Mouse (Mus musculus) embryonic facial prominence, embryonic 12.5 days (tissue): ENCODE data around the gene Ten1. TPM values are rescaled to one million over a fixed set of nuclear protein-coding genes. Genes with fewer than 3 reads are reported as not detected.

Experiments
- ATAC-seq: fragments of 200-750 bp; cut with Nextera tagmentation; 2 replicates; pipeline ENCODE4 v1.8.0; 2017; ENCODE audit not compliant: insufficient number of reproducible peaks, insufficient read depth, low FRiP score, low TSS enrichment
- H3K27ac ChIP-seq: fragments of 300-500 bp; sonication (generic); 2 replicates; pipeline ENCODE4 v1.5.1; 2016; ENCODE audit warnings: mild to moderate bottlenecking
- H3K27me3 ChIP-seq: fragments of 300-500 bp; sonication (generic); 2 replicates; pipeline ENCODE4 v1.6.1; 2016; ENCODE audit warnings: mild to moderate bottlenecking, moderate library complexity
- H3K36me3 ChIP-seq: fragments of 300-500 bp; sonication (generic); 2 replicates; pipeline ENCODE4 v1.6.1; 2016; ENCODE audit warnings: mild to moderate bottlenecking
- H3K4me1 ChIP-seq: fragments of 300-500 bp; sonication (generic); 2 replicates; pipeline ENCODE4 v1.6.1; 2016
- H3K4me2 ChIP-seq: fragments of 300-500 bp; sonication (generic); replicated peaks from 2 replicates; pipeline ENCODE4 v1.6.1; 2016; ENCODE audit warnings: mild to moderate bottlenecking, moderate library complexity
- H3K4me3 ChIP-seq: fragments of 300-500 bp; sonication (generic); 2 replicates; pipeline ENCODE4 v1.5.1; 2016; ENCODE audit warnings: mild to moderate bottlenecking
- H3K9ac ChIP-seq: fragments of 300-500 bp; sonication (generic); 2 replicates; pipeline ENCODE4 v1.6.1; 2016; ENCODE audit warnings: mild to moderate bottlenecking, moderate library complexity
- H3K9me3 ChIP-seq: fragments of 300-500 bp; sonication (generic); 2 replicates; pipeline ENCODE4 v1.6.1; 2016; ENCODE audit warnings: mild to moderate bottlenecking, moderate library complexity
- WGBS: fragments of 180-500 bp; shearing (Covaris S2); methylation state at CpG from one replicate; pipeline ENCODE4 v1.1.7; 2016; 5-methylcytosine and 5-hydroxymethylcytosine counted together
- polyA plus RNA-seq: library from polyadenylated mRNA; unstranded; fragments of >200 nt; fragmentation: Nextera tagmentation; extraction: Ambion mirVana; gene quantifications from 2 replicates; pipeline ENCODE4 v1.2.1, GENCODE M21; 2016

Gene Ten1
- polyA plus RNA-seq, 1 experiment from 2014 or later, result 66.5 TPM

- peaks cover 67% of the 10 kb centered on the region for H3K36me3 ChIP-seq
- H3K4me2 ChIP-seq, result no peak overlapping the region
- ATAC-seq, result no peak
- no peak overlapping the region for H3K27ac ChIP-seq
- H3K4me3 ChIP-seq, result no peak overlapping the region
- H3K27me3 ChIP-seq, result no peaks in the 10 kb centered on the region
- H3K9ac ChIP-seq, result no peak overlapping the region
- no peaks in the 10 kb centered on the region for H3K4me1 ChIP-seq
- WGBS, result 93% methylated on average over 22 of the region's 22 CpGs
- no peaks in the 10 kb centered on the region for H3K9me3 ChIP-seq
Observed at GRCm38 (mm10) chr11:116174775-116175448, 23.7 kb upstream of the Ten1 start.

GRCm38 (mm10) chr11:116176010-116176409 lies 22.6 kb upstream of the Ten1 start:
- no peak for ATAC-seq
- Histone ChIP-seq H3K27ac (no peak overlapping the region), H3K9ac (no peak overlapping the region), H3K4me3 (no peak overlapping the region), H3K36me3 (peaks cover 77% of the 10 kb centered on the region), H3K4me1 (no peaks in the 10 kb centered on the region), H3K27me3 (no peaks in the 10 kb centered on the region), H3K4me2 (no peak overlapping the region), H3K9me3 (no peaks in the 10 kb centered on the region)
- WGBS, result 87% methylated on average over 7 of the region's 7 CpGs

GRCm38 (mm10) chr11:116178411-116179121 lies 20.1 kb upstream of the Ten1 start:
- no peaks in the 10 kb centered on the region for H3K9me3 ChIP-seq
- H3K9ac ChIP-seq, result no peak overlapping the region
- no peak overlapping the region for H3K27ac ChIP-seq
- no peaks in the 10 kb centered on the region for H3K4me1 ChIP-seq
- no peaks in the 10 kb centered on the region for H3K27me3 ChIP-seq
- H3K4me3 ChIP-seq, result no peak overlapping the region
- H3K36me3 ChIP-seq, result peaks cover 69% of the 10 kb centered on the region
- ATAC-seq, result no peak
- 86% methylated on average over 20 of the region's 20 CpGs for WGBS
- H3K4me2 ChIP-seq, result no peak overlapping the region

GRCm38 (mm10) chr11:116185836-116186235 lies 12.8 kb upstream of the Ten1 start:
- WGBS, result 73% methylated on average over 3 of the region's 3 CpGs
- H3K9ac ChIP-seq, result no peak overlapping the region
- H3K4me3 ChIP-seq, result no peak overlapping the region
- peaks cover 31% of the 10 kb centered on the region for H3K36me3 ChIP-seq
- no peak for ATAC-seq
- no peaks in the 10 kb centered on the region for H3K9me3 ChIP-seq
- H3K27ac ChIP-seq, result peak overlapping the region; percentile 55; the same call in 1 of the 2 replicates
- no peaks in the 10 kb centered on the region for H3K27me3 ChIP-seq
- peaks cover 4% of the 10 kb centered on the region; the same call in 1 of the 2 replicates for H3K4me1 ChIP-seq
- no peak overlapping the region for H3K4me2 ChIP-seq

GRCm38 (mm10) chr11:116186360-116186759 lies 12.3 kb upstream of the Ten1 start:
- H3K27ac ChIP-seq, result peak overlapping the region; percentile 55
- peaks cover 35% of the 10 kb centered on the region for H3K36me3 ChIP-seq
- H3K4me3 ChIP-seq, result no peak overlapping the region
- peaks cover 4% of the 10 kb centered on the region; the same call in 1 of the 2 replicates for H3K4me1 ChIP-seq
- 65% methylated on average over 11 of the region's 11 CpGs for WGBS
- no peak for ATAC-seq
- no peaks in the 10 kb centered on the region for H3K9me3 ChIP-seq
- H3K27me3 ChIP-seq, result no peaks in the 10 kb centered on the region
- no peak overlapping the region for H3K4me2 ChIP-seq
- no peak overlapping the region for H3K9ac ChIP-seq

DNA sequence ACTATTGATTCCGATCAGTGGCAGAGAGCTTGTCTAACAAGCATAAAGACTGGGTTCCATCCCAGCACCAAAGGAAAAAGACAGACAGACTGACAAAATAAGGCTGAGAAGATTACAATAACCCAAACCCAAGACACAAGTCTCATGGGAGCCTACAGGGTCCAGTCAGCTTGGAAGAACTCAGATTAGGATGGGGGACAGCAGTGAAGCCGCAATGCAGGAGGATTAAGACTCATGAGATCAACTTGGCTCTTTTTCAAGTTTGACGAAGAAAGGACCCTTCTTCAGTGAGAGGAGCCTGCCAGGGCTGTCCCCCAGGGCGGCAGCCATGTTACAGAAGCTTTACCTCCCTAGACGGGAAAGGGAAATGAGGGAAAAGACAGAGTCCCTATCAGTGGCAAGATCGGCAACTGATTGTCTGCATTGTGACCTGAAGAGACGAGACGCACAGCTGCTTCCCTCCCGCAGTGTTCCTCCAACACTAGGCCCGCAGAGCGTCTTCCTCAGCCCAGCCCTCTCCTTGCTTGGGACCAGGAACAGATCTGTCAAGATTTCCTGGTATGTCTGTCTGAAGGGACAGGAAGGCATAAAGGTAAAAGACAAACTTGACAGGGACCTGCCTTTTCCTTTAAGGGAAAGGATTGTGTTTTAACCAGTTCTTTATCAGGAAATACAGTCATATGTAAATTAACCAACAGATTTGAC lies 11.3 kb upstream of the Ten1 start:
- Histone ChIP-seq H3K4me1 (peaks cover 4% of the 10 kb centered on the region; the same call in 1 of the 2 replicates), H3K9me3 (no peaks in the 10 kb centered on the region), H3K27me3 (no peaks in the 10 kb centered on the region), H3K4me3 (no peak overlapping the region), H3K9ac (no peak overlapping the region), H3K27ac (peak overlapping the region; percentile 17; the same call in 1 of the 2 replicates), H3K4me2 (no peak overlapping the region), H3K36me3 (peaks cover 39% of the 10 kb centered on the region)
- 53% methylated on average over 11 of the region's 11 CpGs for WGBS
- no peak for ATAC-seq

- Histone ChIP-seq H3K36me3 (peaks cover 14% of the 10 kb centered on the region; the same call in 1 of the 2 replicates), H3K4me1 (peaks cover 8% of the 10 kb centered on the region; the same call in 1 of the 2 replicates), H3K27ac (no peak overlapping the region), H3K4me2 (no peak overlapping the region), H3K9me3 (no peaks in the 10 kb centered on the region), H3K4me3 (no peak overlapping the region), H3K27me3 (no peaks in the 10 kb centered on the region), H3K9ac (no peak overlapping the region)
- ATAC-seq, result no peak
- 90% methylated on average over 8 of the region's 8 CpGs for WGBS
Observed at GRCm38 (mm10) chr11:116194619-116195018, 4.0 kb upstream of the Ten1 start.

DNA sequence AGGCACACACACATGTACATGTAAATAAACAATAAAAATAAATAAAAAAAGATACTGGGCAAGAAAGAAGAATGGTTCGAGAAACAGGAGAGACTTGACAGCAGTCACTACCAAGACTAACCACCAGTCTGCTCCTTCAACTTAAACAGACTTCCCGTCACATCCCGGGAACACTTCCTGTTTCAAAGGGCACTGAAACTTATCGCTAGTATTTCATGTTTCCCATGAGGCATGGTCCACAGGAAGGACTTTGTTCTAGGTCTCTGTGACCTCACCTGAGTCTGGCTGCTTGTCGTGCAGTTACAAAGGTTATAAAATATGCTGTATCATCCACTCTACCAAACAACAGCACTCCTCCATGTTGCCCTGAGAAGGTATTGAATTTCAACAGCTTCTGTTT lies 3.4 kb upstream of the Ten1 start:
- Histone ChIP-seq H3K27ac (no peak overlapping the region), H3K27me3 (no peaks in the 10 kb centered on the region), H3K4me3 (no peak overlapping the region), H3K9ac (no peak overlapping the region), H3K4me1 (peaks cover 8% of the 10 kb centered on the region; the same call in 1 of the 2 replicates), H3K36me3 (peaks cover 13% of the 10 kb centered on the region; the same call in 1 of the 2 replicates), H3K9me3 (no peaks in the 10 kb centered on the region), H3K4me2 (no peak overlapping the region)
- ATAC-seq, result no peak
- WGBS, result 74% methylated on average over 5 of the region's 5 CpGs

DNA sequence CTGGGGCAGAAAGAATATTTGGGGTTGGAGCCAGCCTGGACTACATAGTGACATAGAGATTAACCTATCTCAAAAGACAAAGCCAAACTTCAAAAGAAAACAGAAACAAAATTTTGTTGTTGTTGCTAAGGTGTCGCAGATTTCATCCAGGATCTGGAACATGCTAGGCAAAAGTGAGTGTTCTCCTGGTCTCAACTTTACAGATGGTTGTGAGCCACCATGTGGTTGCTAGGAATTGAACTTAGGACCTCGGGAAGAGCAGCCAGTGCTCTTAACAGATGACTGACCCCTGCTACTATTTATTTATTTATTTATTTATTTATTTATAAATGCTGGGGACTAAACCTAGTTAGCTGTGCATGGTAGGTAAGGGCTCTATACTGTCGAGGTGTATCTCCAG lies 2.3 kb upstream of the Ten1 start:
- H3K27ac ChIP-seq, result no peak overlapping the region
- H3K4me3 ChIP-seq, result no peak overlapping the region
- ATAC-seq, result no peak
- WGBS, result 86% methylated on average over 3 of the region's 3 CpGs
- no peaks in the 10 kb centered on the region for H3K9me3 ChIP-seq
- no peak overlapping the region for H3K9ac ChIP-seq
- H3K4me1 ChIP-seq, result peaks cover 8% of the 10 kb centered on the region; the same call in 1 of the 2 replicates
- no peak overlapping the region for H3K4me2 ChIP-seq
- H3K36me3 ChIP-seq, result peaks cover 5% of the 10 kb centered on the region; the same call in 1 of the 2 replicates
- no peaks in the 10 kb centered on the region for H3K27me3 ChIP-seq

DNA sequence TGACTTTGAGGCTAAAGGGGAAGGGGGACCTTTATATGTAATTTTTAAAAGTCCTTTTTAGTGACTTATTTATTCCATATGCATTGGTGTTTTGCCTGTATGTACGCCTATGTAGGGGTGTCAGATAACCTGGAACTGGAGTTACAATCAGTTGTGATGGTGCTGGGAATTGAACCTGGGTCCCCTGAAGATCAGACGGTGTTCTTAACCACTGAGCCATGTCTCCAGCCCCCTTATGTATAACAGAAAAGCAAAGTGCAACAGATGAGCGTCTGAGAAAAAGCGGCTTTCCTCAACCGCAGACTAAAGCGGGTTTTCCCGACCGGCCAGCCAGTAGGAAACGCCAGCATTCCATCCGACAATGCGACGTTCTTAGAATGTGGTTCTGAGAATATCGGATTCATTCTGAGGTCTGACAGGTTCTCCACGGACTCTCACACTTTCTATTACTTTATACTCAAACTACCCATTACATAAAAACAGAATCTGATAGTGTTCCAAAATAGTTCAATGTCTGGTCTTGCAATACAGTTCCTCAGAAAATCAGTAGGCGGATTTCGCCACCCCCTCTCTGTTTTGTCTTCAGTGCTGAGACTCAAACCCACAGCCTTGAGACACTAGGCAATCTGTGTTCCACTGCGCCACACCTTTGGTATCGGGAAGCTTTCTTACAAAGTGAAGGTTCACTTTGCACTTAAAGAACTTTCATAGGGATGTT lies 1.6 kb upstream of the Ten1 start:
- Histone ChIP-seq H3K27ac (no peak overlapping the region), H3K27me3 (no peaks in the 10 kb centered on the region), H3K9me3 (no peaks in the 10 kb centered on the region), H3K4me2 (peak overlapping the region; percentile 77; the same call in 1 of the 2 replicates), H3K4me3 (no peak overlapping the region), H3K36me3 (no peaks in the 10 kb centered on the region), H3K9ac (no peak overlapping the region), H3K4me1 (peaks cover 8% of the 10 kb centered on the region; the same call in 1 of the 2 replicates)
- no peak for ATAC-seq
- WGBS, result 94% methylated on average over 18 of the region's 18 CpGs

- H3K36me3 ChIP-seq, result no peaks in the 10 kb centered on the region
- H3K9me3 ChIP-seq, result no peaks in the 10 kb centered on the region
- peaks cover 8% of the 10 kb centered on the region; the same call in 1 of the 2 replicates for H3K4me1 ChIP-seq
- ATAC-seq, result no peak
- H3K27me3 ChIP-seq, result no peaks in the 10 kb centered on the region
- H3K9ac ChIP-seq, result no peak overlapping the region
- H3K27ac ChIP-seq, result no peak overlapping the region
- H3K4me3 ChIP-seq, result no peak overlapping the region
- H3K4me2 ChIP-seq, result peak overlapping the region; percentile 77
- 90% methylated on average over 6 of the region's 6 CpGs for WGBS
Observed at GRCm38 (mm10) chr11:116197584-116197906, 1.1 kb upstream of the Ten1 start.
